Mouse (Mus musculus): ENCODE results near the gene Rbm28. TPM values are rescaled to one million over a fixed set of nuclear protein-coding genes. Genes with fewer than 3 reads are reported as not detected.

Rbm28 gene
- polyA plus RNA-seq, 1 experiment from 2014 or later: 33.8 TPM

- WGBS: 95% methylated on average over 10 of the region's 10 CpGs
Measured at GRCm38 (mm10) chr6:29206006-29206405, 41.2 kb upstream of the Rbm28 start.

DNA sequence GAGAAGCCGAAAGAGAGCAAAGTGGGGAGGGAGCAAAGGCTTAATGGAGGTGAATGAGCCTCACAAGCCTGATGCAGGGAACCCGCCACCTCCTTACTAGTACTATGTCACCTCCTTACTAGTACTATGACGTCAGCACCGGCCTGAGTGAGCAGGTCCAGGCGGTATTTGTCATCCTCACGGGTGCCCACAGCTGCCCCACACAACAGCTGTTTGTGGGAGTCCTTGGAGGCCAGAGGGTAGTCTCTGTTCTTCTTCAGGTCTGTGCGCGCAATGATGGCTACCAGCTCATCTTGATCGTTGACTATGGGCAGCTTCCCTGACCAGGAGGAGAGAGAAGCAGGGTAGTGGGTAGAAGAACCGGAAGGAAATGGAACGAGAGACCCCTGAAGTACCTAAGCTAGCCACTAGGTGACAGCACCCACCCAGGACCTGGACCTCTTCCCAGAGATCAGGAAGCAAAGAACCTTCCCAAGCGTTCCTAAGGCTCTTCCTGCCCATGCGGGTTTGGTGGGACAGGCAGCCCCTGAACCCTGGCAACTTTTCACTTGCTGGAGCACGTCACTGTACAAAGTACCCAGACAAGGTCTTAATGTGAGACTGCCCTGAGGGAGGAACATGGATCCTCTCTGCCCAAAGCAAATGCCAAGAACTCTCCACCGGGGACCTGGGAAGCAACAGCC is 40.3 kb upstream of the Rbm28 start:
- 55% methylated on average over 15 of the region's 15 CpGs for WGBS
- peaks cover 20% of the 10 kb centered on the region for H3K36me3 ChIP-seq (ENCODE audit: control insufficient read depth, insufficient read depth, low read length)
- no peak overlapping the region for H3K4me2 ChIP-seq (ENCODE audit: low read length)
- no peaks in the 10 kb centered on the region for H3K27me3 ChIP-seq (replicated peaks; ENCODE audit: control insufficient read depth, insufficient read depth, low read length)
- ATAC-seq: peak; percentile 35
- H3K27ac ChIP-seq (ENCODE audit: low read depth, low read length): no peak overlapping the region
- no peak overlapping the region for H3K9ac ChIP-seq (ENCODE audit: low read depth, low read length)
- H3K4me1 ChIP-seq (ENCODE audit: control insufficient read depth, insufficient read depth, low read depth, low read length): no peaks in the 10 kb centered on the region; the same call in 1 of the 2 replicates
- no peak overlapping the region for H3K4me3 ChIP-seq (ENCODE audit: low read length)
- H3K9me3 ChIP-seq (ENCODE audit: control insufficient read depth, low read length): no peaks in the 10 kb centered on the region

More at GRCm38 (mm10) chr6:29206006-29206405, 41.2 kb upstream of the Rbm28 start:
- ATAC-seq: no peak
- Histone ChIP-seq H3K4me1 (ENCODE audit: control insufficient read depth, insufficient read depth, low read depth, low read length) (peaks cover 7% of the 10 kb centered on the region), H3K27me3 (replicated peaks; ENCODE audit: control insufficient read depth, insufficient read depth, low read length) (no peaks in the 10 kb centered on the region), H3K36me3 (ENCODE audit: control insufficient read depth, insufficient read depth, low read length) (peaks cover 20% of the 10 kb centered on the region), H3K27ac (ENCODE audit: low read depth, low read length) (no peak overlapping the region), H3K4me2 (ENCODE audit: low read length) (no peak overlapping the region), H3K4me3 (ENCODE audit: low read length) (no peak overlapping the region), H3K9me3 (ENCODE audit: control insufficient read depth, low read length) (no peaks in the 10 kb centered on the region), H3K9ac (ENCODE audit: low read depth, low read length) (no peak overlapping the region)

DNA sequence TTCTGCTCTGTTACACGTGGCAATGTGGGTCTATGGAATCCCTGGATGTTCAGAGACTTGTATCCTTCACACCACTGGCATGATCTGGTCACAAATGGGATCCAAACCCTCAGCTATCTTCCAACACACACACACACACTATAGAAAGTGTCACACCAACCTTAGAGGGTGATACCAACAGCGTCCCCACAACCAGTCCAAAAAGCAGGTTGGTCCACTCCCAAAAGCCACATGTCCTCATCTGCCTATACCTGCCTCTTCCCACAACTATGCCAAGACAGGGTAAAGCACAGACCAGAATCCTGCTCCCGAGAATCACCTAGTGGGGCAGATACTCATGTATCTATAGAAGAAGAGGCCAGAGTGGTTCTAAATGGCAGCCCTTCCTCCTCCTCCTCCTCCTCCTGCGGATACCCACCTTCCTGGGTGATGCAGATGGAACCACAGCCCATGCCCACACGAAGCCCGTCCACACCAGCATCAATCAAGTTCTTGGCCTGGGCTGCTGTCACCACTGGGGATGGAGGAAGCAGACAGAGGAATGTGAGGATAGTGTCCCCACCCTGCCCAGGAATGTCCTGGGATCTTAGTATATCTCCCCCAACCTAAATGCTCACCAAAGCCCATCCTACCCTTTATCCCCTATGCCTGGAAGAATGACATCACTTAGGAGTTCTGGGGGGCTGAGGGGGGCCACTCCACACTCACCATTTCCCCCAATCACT is 39.2 kb upstream of the Rbm28 start:
- H3K4me1 ChIP-seq (ENCODE audit: control insufficient read depth, insufficient read depth, low read depth, low read length): peaks cover 2% of the 10 kb centered on the region
- no peak for ATAC-seq
- no peak overlapping the region for H3K27ac ChIP-seq (ENCODE audit: low read depth, low read length)
- peaks cover 20% of the 10 kb centered on the region for H3K36me3 ChIP-seq (ENCODE audit: control insufficient read depth, insufficient read depth, low read length)
- H3K9ac ChIP-seq (ENCODE audit: low read depth, low read length): no peak overlapping the region
- H3K9me3 ChIP-seq (ENCODE audit: control insufficient read depth, low read length): no peaks in the 10 kb centered on the region
- no peak overlapping the region for H3K4me3 ChIP-seq (ENCODE audit: low read length)
- H3K27me3 ChIP-seq (replicated peaks; ENCODE audit: control insufficient read depth, insufficient read depth, low read length): no peaks in the 10 kb centered on the region
- WGBS: 84% methylated on average over 6 of the region's 6 CpGs
- no peak overlapping the region for H3K4me2 ChIP-seq (ENCODE audit: low read length)

- 92% methylated on average over 13 of the region's 13 CpGs for WGBS
- Histone ChIP-seq H3K4me3 (ENCODE audit: low read length) (no peak overlapping the region), H3K4me2 (ENCODE audit: low read length) (no peak overlapping the region), H3K9ac (ENCODE audit: low read depth, low read length) (no peak overlapping the region), H3K36me3 (ENCODE audit: control insufficient read depth, insufficient read depth, low read length) (peaks cover 20% of the 10 kb centered on the region), H3K4me1 (ENCODE audit: control insufficient read depth, insufficient read depth, low read depth, low read length) (peaks cover 9% of the 10 kb centered on the region), H3K9me3 (ENCODE audit: control insufficient read depth, low read length) (no peaks in the 10 kb centered on the region), H3K27me3 (replicated peaks; ENCODE audit: control insufficient read depth, insufficient read depth, low read length) (no peaks in the 10 kb centered on the region), H3K27ac (ENCODE audit: low read depth, low read length) (no peak overlapping the region)
- no peak for ATAC-seq
Measured at GRCm38 (mm10) chr6:29203096-29203495, 38.3 kb upstream of the Rbm28 start.

DNA sequence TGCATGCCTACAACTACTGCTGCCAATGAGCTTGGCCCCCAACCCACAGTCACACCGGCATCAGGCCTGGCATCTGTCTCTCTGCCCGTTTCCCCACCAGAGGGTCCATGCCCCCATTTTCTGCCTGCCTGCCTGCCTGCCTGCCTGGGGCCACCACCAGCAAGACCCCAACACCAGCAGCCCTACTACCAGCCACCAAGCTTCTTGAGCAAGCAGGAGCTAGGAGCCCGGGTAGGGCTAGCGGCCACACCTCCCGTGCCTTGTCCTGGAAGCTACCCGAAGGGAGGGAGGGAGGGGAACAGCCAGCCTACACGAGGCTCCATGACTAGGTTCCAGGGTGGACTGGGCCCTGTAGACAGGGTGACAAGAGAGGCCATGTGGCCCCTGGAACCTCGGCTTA is 37.2 kb upstream of the Rbm28 start:
- Histone ChIP-seq H3K36me3 (ENCODE audit: control insufficient read depth, insufficient read depth, low read length) (peaks cover 20% of the 10 kb centered on the region), H3K4me3 (ENCODE audit: low read length) (no peak overlapping the region), H3K4me1 (ENCODE audit: control insufficient read depth, insufficient read depth, low read depth, low read length) (peaks cover 12% of the 10 kb centered on the region), H3K27me3 (replicated peaks; ENCODE audit: control insufficient read depth, insufficient read depth, low read length) (no peaks in the 10 kb centered on the region), H3K9ac (ENCODE audit: low read depth, low read length) (no peak overlapping the region), H3K9me3 (ENCODE audit: control insufficient read depth, low read length) (no peaks in the 10 kb centered on the region), H3K27ac (ENCODE audit: low read depth, low read length) (no peak overlapping the region), H3K4me2 (ENCODE audit: low read length) (no peak overlapping the region)
- 91% methylated on average over 8 of the region's 8 CpGs for WGBS
- ATAC-seq: no peak

GRCm38 (mm10) chr6:29201341-29201740 is 36.5 kb upstream of the Rbm28 start:
- H3K9me3 ChIP-seq (ENCODE audit: control insufficient read depth, low read length): no peaks in the 10 kb centered on the region
- no peak overlapping the region for H3K27ac ChIP-seq (ENCODE audit: low read depth, low read length)
- no peak overlapping the region for H3K4me3 ChIP-seq (ENCODE audit: low read length)
- H3K27me3 ChIP-seq (replicated peaks; ENCODE audit: control insufficient read depth, insufficient read depth, low read length): no peaks in the 10 kb centered on the region
- H3K36me3 ChIP-seq (ENCODE audit: control insufficient read depth, insufficient read depth, low read length): peaks cover 20% of the 10 kb centered on the region
- no peak for ATAC-seq
- 94% methylated on average over 5 of the region's 5 CpGs for WGBS
- no peak overlapping the region for H3K4me2 ChIP-seq (ENCODE audit: low read length)
- no peak overlapping the region for H3K9ac ChIP-seq (ENCODE audit: low read depth, low read length)
- H3K4me1 ChIP-seq (ENCODE audit: control insufficient read depth, insufficient read depth, low read depth, low read length): peaks cover 12% of the 10 kb centered on the region

DNA sequence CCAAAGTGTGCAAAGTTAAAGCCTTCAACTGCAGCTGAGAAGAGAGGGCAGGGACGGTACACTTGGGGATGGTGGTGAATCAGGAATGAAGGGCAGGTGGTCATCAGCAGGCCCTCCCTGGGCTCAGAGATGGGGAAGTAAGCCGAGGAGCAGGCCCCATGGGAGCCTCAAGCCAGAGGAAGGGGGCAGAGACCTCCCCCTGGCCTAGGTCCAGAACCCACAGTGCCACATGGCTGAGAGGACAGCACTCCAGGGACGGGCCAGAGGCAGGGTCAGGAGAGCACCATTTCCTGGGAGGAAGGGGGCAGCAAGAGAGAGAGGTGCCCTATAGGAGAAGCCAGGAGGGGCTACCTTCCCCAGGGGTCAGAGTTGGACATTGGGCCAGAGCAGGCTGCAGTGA is 35.7 kb upstream of the Rbm28 start:
- WGBS: 63% methylated on average over 3 of the region's 3 CpGs
- no peaks in the 10 kb centered on the region for H3K27me3 ChIP-seq (replicated peaks; ENCODE audit: control insufficient read depth, insufficient read depth, low read length)
- no peaks in the 10 kb centered on the region for H3K9me3 ChIP-seq (ENCODE audit: control insufficient read depth, low read length)
- H3K36me3 ChIP-seq (ENCODE audit: control insufficient read depth, insufficient read depth, low read length): peaks cover 15% of the 10 kb centered on the region
- H3K4me1 ChIP-seq (ENCODE audit: control insufficient read depth, insufficient read depth, low read depth, low read length): peaks cover 12% of the 10 kb centered on the region
- H3K9ac ChIP-seq (ENCODE audit: low read depth, low read length): no peak overlapping the region
- no peak for ATAC-seq
- no peak overlapping the region for H3K4me2 ChIP-seq (ENCODE audit: low read length)
- no peak overlapping the region for H3K4me3 ChIP-seq (ENCODE audit: low read length)
- H3K27ac ChIP-seq (ENCODE audit: low read depth, low read length): no peak overlapping the region

GRCm38 (mm10) chr6:29199223-29199855 is 34.5 kb upstream of the Rbm28 start:
- Histone ChIP-seq H3K9me3 (ENCODE audit: control insufficient read depth, low read length) (no peaks in the 10 kb centered on the region), H3K4me3 (ENCODE audit: low read length) (peak overlapping the region; percentile 36; the same call in 1 of the 2 replicates), H3K4me1 (ENCODE audit: control insufficient read depth, insufficient read depth, low read depth, low read length) (peaks cover 12% of the 10 kb centered on the region), H3K9ac (ENCODE audit: low read depth, low read length) (peak overlapping the region; percentile 33; the same call in 1 of the 2 replicates), H3K27me3 (replicated peaks; ENCODE audit: control insufficient read depth, insufficient read depth, low read length) (no peaks in the 10 kb centered on the region), H3K36me3 (ENCODE audit: control insufficient read depth, insufficient read depth, low read length) (peaks cover 14% of the 10 kb centered on the region), H3K27ac (ENCODE audit: low read depth, low read length) (peak overlapping the region; percentile 5; the same call in 1 of the 2 replicates), H3K4me2 (ENCODE audit: low read length) (peak overlapping the region; percentile 70)
- ATAC-seq: no peak
- 38% methylated on average over 8 of the region's 8 CpGs for WGBS
